Mouse (Mus musculus) frontal cortex, adult (tissue): Measurements from ENCODE around the gene Cotl1.

ENCODE experiments used
- ATAC-seq: cut with Nextera tagmentation; 2 replicates; pipeline ENCODE4 v1.9.2; 2017; ENCODE audit warnings: mild to moderate bottlenecking, moderate library complexity, mixed read lengths; ENCODE audit not compliant: low TSS enrichment

Cotl1 gene

GRCm38 (mm10) chr8:119817446-119817845 lies 22.9 kb downstream of the Cotl1 start:
- ATAC-seq, result peak; percentile 42; the same call in 1 of the 2 replicates

- ATAC-seq, result no peak
Measured at GRCm38 (mm10) chr8:119816219-119816618, 24.1 kb downstream of the Cotl1 start.

- ATAC-seq, result no peak
Measured at GRCm38 (mm10) chr8:119812650-119813431, 27.5 kb downstream of the Cotl1 start.

- ATAC-seq, result no peak
Measured at GRCm38 (mm10) chr8:119811925-119812324, 28.4 kb downstream of the Cotl1 start.

- ATAC-seq, result no peak
Measured at GRCm38 (mm10) chr8:119810953-119811499, 29.3 kb downstream of the Cotl1 start.

GRCm38 (mm10) chr8:119810127-119810868 lies 30.0 kb downstream of the Cotl1 start:
- peak; percentile 21; the same call in 1 of the 2 replicates for ATAC-seq

- ATAC-seq, result no peak
Measured at GRCm38 (mm10) chr8:119809620-119810019, 30.7 kb downstream of the Cotl1 start.

GRCm38 (mm10) chr8:119807687-119808086 lies 32.7 kb downstream of the Cotl1 start:
- ATAC-seq, result no peak

GRCm38 (mm10) chr8:119806422-119807263 lies 33.7 kb downstream of the Cotl1 start:
- ATAC-seq, result peak; percentile 60

- ATAC-seq, result no peak
Measured at GRCm38 (mm10) chr8:119805275-119805674, 35.1 kb downstream of the Cotl1 start.

- ATAC-seq, result no peak
Measured at GRCm38 (mm10) chr8:119802592-119802991, 37.8 kb downstream of the Cotl1 start.

- ATAC-seq, result peak; percentile 48; the same call in 1 of the 2 replicates
Measured at GRCm38 (mm10) chr8:119801168-119801567, 39.2 kb downstream of the Cotl1 start.

GRCm38 (mm10) chr8:119798965-119799264 lies 41.4 kb downstream of the Cotl1 start:
- ATAC-seq, result no peak

GRCm38 (mm10) chr8:119798170-119798964 lies 42.0 kb downstream of the Cotl1 start:
- peak; percentile 62 for ATAC-seq

GRCm38 (mm10) chr8:119795651-119796050 lies 44.7 kb downstream of the Cotl1 start:
- ATAC-seq, result no peak

GRCm38 (mm10) chr8:119794689-119795088 lies 45.7 kb downstream of the Cotl1 start:
- no peak for ATAC-seq

GRCm38 (mm10) chr8:119791804-119792704 lies 48.3 kb downstream of the Cotl1 start:
- ATAC-seq, result peak; percentile 42; the same call in 1 of the 2 replicates

- no peak for ATAC-seq
Measured at GRCm38 (mm10) chr8:119789581-119789980, 50.8 kb downstream of the Cotl1 start.

GRCm38 (mm10) chr8:119788607-119789381 lies 51.5 kb downstream of the Cotl1 start:
- no peak for ATAC-seq
